Comparison of ENCODE assay signal across 25 mouse cellular contexts in genomic region chr1:97615525-97615924, GRCm38 (mm10).
"Had no signal": no experiment of that assay in that cellular context is flagged by ENCODE, and none has a peak within 500 bp of the region (broad histone marks: within the 10 kb centered on the region; RNA-seq: fewer than 3 reads in every experiment).

No protein-coding gene starts in this region.

- DNase-seq: gastrocnemius, adult 2 months; gastrocnemius, postnatal 10 days; gastrocnemius, postnatal 25 days; heart, adult 2 months; heart, postnatal 10 days; heart, postnatal 4 days; kidney, adult 18-20 months; kidney, adult 8-10 months; kidney, postnatal 10 days; kidney, postnatal 25 days; kidney, postnatal 4 days; liver; liver, embryonic 13.5 days had no signal

- H3K4me3 ChIP-seq: gastrocnemius, adult 2 months; heart, adult 2 months; heart, embryonic 10.5 days; heart, embryonic 12.5 days; hindbrain, embryonic 10.5 days; hindbrain, embryonic 12.5 days; intestine, embryonic 15.5 days; layer of hippocampus, adult 2 months; limb, embryonic 10.5 days; limb, embryonic 12.5 days; liver, embryonic 13.5 days had no signal

- ATAC-seq: hindbrain, embryonic 16.5 days; inflammation-experienced regulatory T-cells, adult 6 months; intestine, embryonic 15.5 days; intestine, postnatal 0 days had no signal

- H3K27ac ChIP-seq: gastrocnemius, adult 2 months; heart, adult 2 months; heart, embryonic 10.5 days; hindbrain, embryonic 10.5 days; hindbrain, embryonic 12.5 days; hindbrain, embryonic 14.5 days; intestine, embryonic 15.5 days; layer of hippocampus, adult 2 months; limb, embryonic 10.5 days; limb, embryonic 12.5 days; liver, embryonic 13.5 days had no signal
